Comparison of ENCODE assay signal across 26 mouse cellular contexts in the genomic region with DNA sequence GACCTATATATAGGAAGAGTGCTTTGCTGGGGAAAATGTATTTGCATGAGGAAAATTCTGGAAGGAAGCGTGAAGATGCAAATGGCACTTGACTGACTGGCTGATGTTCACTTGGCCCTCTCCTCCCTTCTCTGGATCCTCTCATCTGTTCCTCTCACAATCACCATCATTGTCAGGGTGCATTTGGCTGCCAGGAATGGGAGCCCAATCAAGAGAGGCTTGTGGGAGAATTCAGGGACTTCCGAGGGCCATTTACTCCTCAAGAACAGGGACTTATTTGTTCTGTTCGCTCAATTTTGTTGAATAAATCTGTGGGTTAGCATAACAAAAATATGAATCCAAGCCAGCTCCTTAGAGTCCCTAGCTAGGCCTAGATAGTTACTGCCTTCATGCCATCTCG. TPM values are rescaled to one million over a fixed set of nuclear protein-coding genes. Genes with fewer than 3 reads are reported as not detected.
DNase-seq lines count a peak whose midpoint lies in the region; ATAC-seq and TF ChIP-seq lines count a peak whose summit lies in the region.
"Had no signal": no experiment of that assay in that cellular context is flagged by ENCODE, and none has a peak within 500 bp of the region (broad histone marks: within the 10 kb centered on the region; RNA-seq: fewer than 3 reads in every experiment).

No protein-coding gene starts in this region.

- H3K9ac ChIP-seq in midbrain, postnatal 0 days (replicated peaks; ENCODE audit: low read length, poor library complexity, severe bottlenecking), result no peak overlapping the region
- no peak overlapping the region for H3K9ac ChIP-seq in midbrain, embryonic 16.5 days (ENCODE audit: low read depth, low read length)
- H3K9ac ChIP-seq: forebrain, embryonic 12.5 days; hindbrain, embryonic 12.5 days; intestine, embryonic 15.5 days; limb, embryonic 15.5 days; midbrain, embryonic 13.5 days; neural tube, embryonic 15.5 days had no signal

- no peak overlapping the region for H3K27ac ChIP-seq in midbrain, postnatal 0 days (ENCODE audit: low read depth, low read length)
- H3K27ac ChIP-seq in midbrain, embryonic 16.5 days (ENCODE audit: low read length), result no peak overlapping the region
- H3K27ac ChIP-seq: forebrain, embryonic 12.5 days; hindbrain, embryonic 12.5 days; intestine, embryonic 15.5 days; limb, embryonic 15.5 days; midbrain, embryonic 13.5 days; neural tube, embryonic 15.5 days had no signal

- no peak for DNase-seq in frontal cortex, postnatal 14 days (ENCODE audit: low spot score in 2 of 2)
- DNase-seq in layer of hippocampus, adult 11-12 months (ENCODE audit: low spot score), result peak; percentile 43
- no peak for DNase-seq in layer of hippocampus, postnatal 25 days (ENCODE audit: extremely low spot score in 1 of 2, low spot score in 1 of 2)
- peak; percentile 46 for DNase-seq in midbrain, postnatal 0 days (ENCODE audit: low spot score)
- peak; percentile 70 for DNase-seq in telencephalon, adult 2 months (ENCODE audit: low read depth, low spot score)
- no peak for DNase-seq in natural killer cell, adult 2 months (ENCODE audit: low spot score in 2 of 2)
- DNase-seq: adrenal gland, postnatal 36 days; cerebellum, adult 8-10 months; gastrocnemius, postnatal 36 days had no signal

- no peaks in the 10 kb centered on the region for H3K4me1 ChIP-seq in midbrain, postnatal 0 days (ENCODE audit: insufficient read depth, low read length)
- H3K4me1 ChIP-seq in midbrain, embryonic 16.5 days (ENCODE audit: control insufficient read depth, insufficient read depth, low read length), result no peaks in the 10 kb centered on the region
- H3K4me1 ChIP-seq: forebrain, embryonic 12.5 days; hindbrain, embryonic 12.5 days; limb, embryonic 15.5 days; midbrain, embryonic 13.5 days; neural tube, embryonic 15.5 days had no signal

- H3K4me2 ChIP-seq in midbrain, postnatal 0 days (ENCODE audit: low read depth, low read length, poor library complexity, severe bottlenecking), result no peak overlapping the region
- no peak overlapping the region for H3K4me2 ChIP-seq in midbrain, embryonic 16.5 days (ENCODE audit: low read length)
- H3K4me2 ChIP-seq: forebrain, embryonic 12.5 days; hindbrain, embryonic 12.5 days; intestine, embryonic 15.5 days; limb, embryonic 15.5 days; midbrain, embryonic 13.5 days; neural tube, embryonic 15.5 days had no signal

- no peak for TF ChIP-seq CTCF in midbrain, postnatal 0 days (IDR thresholded peaks at IDR 0.05)

- ATAC-seq in frontal cortex, adult (ENCODE audit: low TSS enrichment), result peak; percentile 86
- ATAC-seq in midbrain, postnatal 0 days (ENCODE audit: low FRiP score), result no peak
- no peak for ATAC-seq in midbrain, embryonic 16.5 days
- ATAC-seq: CD4-positive, CD25-positive, alpha-beta regulatory T cell, adult 4 months; intestine, embryonic 15.5 days; midbrain, embryonic 13.5 days had no signal

- no peaks in the 10 kb centered on the region for H3K27me3 ChIP-seq in midbrain, postnatal 0 days (ENCODE audit: insufficient read depth, low read length)
- no peaks in the 10 kb centered on the region for H3K27me3 ChIP-seq in midbrain, embryonic 16.5 days (ENCODE audit: control insufficient read depth, insufficient read depth, low read depth, low read length)
- H3K27me3 ChIP-seq: forebrain, embryonic 12.5 days; hindbrain, embryonic 12.5 days; intestine, embryonic 15.5 days; midbrain, embryonic 13.5 days; neural tube, embryonic 15.5 days had no signal

- no peaks in the 10 kb centered on the region for H3K9me3 ChIP-seq in midbrain, postnatal 0 days (ENCODE audit: low read length)
- no peaks in the 10 kb centered on the region for H3K9me3 ChIP-seq in midbrain, embryonic 16.5 days (replicated peaks; ENCODE audit: control insufficient read depth, low read length, poor library complexity, severe bottlenecking)
- H3K9me3 ChIP-seq: forebrain, embryonic 12.5 days; hindbrain, embryonic 12.5 days; intestine, embryonic 15.5 days; limb, embryonic 15.5 days; midbrain, embryonic 13.5 days; neural tube, embryonic 15.5 days had no signal

- peaks cover 16% of the 10 kb centered on the region for H3K36me3 ChIP-seq in midbrain, postnatal 0 days (ENCODE audit: insufficient read depth, low read length)
- no peaks in the 10 kb centered on the region for H3K36me3 ChIP-seq in midbrain, embryonic 16.5 days (ENCODE audit: control insufficient read depth, insufficient read depth, low read length)
- H3K36me3 ChIP-seq: forebrain, embryonic 12.5 days; hindbrain, embryonic 12.5 days; intestine, embryonic 15.5 days; limb, embryonic 15.5 days had no signal

- WGBS in midbrain, postnatal 0 days, result 77% methylated on average over 4 of the region's 4 CpGs
- 79% methylated on average over 4 of the region's 4 CpGs for WGBS in midbrain, embryonic 16.5 days

- no peak overlapping the region for H3K4me3 ChIP-seq in midbrain, postnatal 0 days (ENCODE audit: low read depth, low read length)
- no peak overlapping the region for H3K4me3 ChIP-seq in midbrain, embryonic 16.5 days (ENCODE audit: low read depth, low read length)
- H3K4me3 ChIP-seq: forebrain, embryonic 12.5 days; hindbrain, embryonic 12.5 days; intestine, embryonic 15.5 days; limb, embryonic 15.5 days; midbrain, embryonic 13.5 days; myocyte; neural tube, embryonic 15.5 days had no signal

RNA-seq across cellular contexts. Expression of a gene that starts 9.3 kb away (rescaled TPM):
- 100 to 1,000 TPM in 1 of 2 experiments, 10 to 100 TPM in 1; 97.7 to 112 TPM for total RNA-seq in layer of hippocampus, postnatal 25 days (2021)
- 264 and 276 TPM in 2 replicates for total RNA-seq in midbrain, postnatal 0 days (2014; rRNA removed)
- polyA plus RNA-seq in midbrain, postnatal 0 days (2015; fragmentation: Nextera tagmentation; extraction: Ambion mirVana), result 207 and 210 TPM in 2 replicates
- polyA plus RNA-seq in midbrain, embryonic 16.5 days (2015; fragmentation: Nextera tagmentation; extraction: Ambion mirVana), result 226 and 253 TPM in 2 replicates

RNA-seq across cellular contexts. Expression of a gene that starts 22.8 kb away (rescaled TPM):
- 100 to 1,000 TPM; 132 to 182 TPM for total RNA-seq in layer of hippocampus, postnatal 25 days (2021)
- total RNA-seq in midbrain, postnatal 0 days (2014; rRNA removed), result 51.4 and 68.5 TPM in 2 replicates
- polyA plus RNA-seq in midbrain, postnatal 0 days (2015; fragmentation: Nextera tagmentation; extraction: Ambion mirVana), result 9.3 and 10.1 TPM in 2 replicates
- polyA plus RNA-seq in midbrain, embryonic 16.5 days (2015; fragmentation: Nextera tagmentation; extraction: Ambion mirVana), result 14.0 and 14.6 TPM in 2 replicates
- total RNA-seq: gastrocnemius, postnatal 36 days had no signal
- polyA plus RNA-seq: heart, postnatal 0 days; liver, embryonic 16.5 days; myocyte; thymus, postnatal 0 days had no signal

RNA-seq across cellular contexts. Expression of a gene that starts 29.0 kb away (rescaled TPM):
- 100 to 1,000 TPM; 484 to 506 TPM for total RNA-seq in layer of hippocampus, postnatal 25 days (2021)
- total RNA-seq in midbrain, postnatal 0 days (2014; rRNA removed), result 131 and 177 TPM in 2 replicates
- polyA plus RNA-seq in midbrain, postnatal 0 days (2015; fragmentation: Nextera tagmentation; extraction: Ambion mirVana), result 289 TPM in 2 replicates
- polyA plus RNA-seq in midbrain, embryonic 16.5 days (2015; fragmentation: Nextera tagmentation; extraction: Ambion mirVana), result 201 and 213 TPM in 2 replicates

RNA-seq across cellular contexts. Expression of a gene that starts 32.2 kb away (rescaled TPM):
- 1 to 10 TPM; 2.2 to 2.6 TPM for total RNA-seq in layer of hippocampus, postnatal 25 days (2021)
- 14.6 and 16.6 TPM in 2 replicates for total RNA-seq in midbrain, postnatal 0 days (2014; rRNA removed)
- polyA plus RNA-seq in midbrain, postnatal 0 days (2015; fragmentation: Nextera tagmentation; extraction: Ambion mirVana), result 16.0 and 18.2 TPM in 2 replicates
- polyA plus RNA-seq in midbrain, embryonic 16.5 days (2015; fragmentation: Nextera tagmentation; extraction: Ambion mirVana), result 6.2 and 6.5 TPM in 2 replicates

RNA-seq across cellular contexts. Expression of a gene that starts 39.0 kb away (rescaled TPM):
- total RNA-seq in layer of hippocampus, postnatal 25 days (2021), result not detected
- total RNA-seq in midbrain, postnatal 0 days (2014; rRNA removed), result not detected in 2 replicates
- polyA plus RNA-seq in midbrain, postnatal 0 days (2015; fragmentation: Nextera tagmentation; extraction: Ambion mirVana), result 0.39 and 0.48 TPM in 2 replicates
- polyA plus RNA-seq in midbrain, embryonic 16.5 days (2015; fragmentation: Nextera tagmentation; extraction: Ambion mirVana), result 0.48 and 0.73 TPM in 2 replicates
- total RNA-seq: adrenal gland, postnatal 36 days; gastrocnemius, postnatal 36 days; layer of hippocampus, postnatal 36 days; left cerebral cortex, postnatal 36 days; megakaryocyte progenitor cell, adult 5-6 weeks had no signal
- polyA plus RNA-seq: CD4-positive, CD25-positive, alpha-beta regulatory T cell, adult 4 months; forebrain, embryonic 12.5 days; heart, postnatal 0 days; hindbrain, embryonic 12.5 days; liver, embryonic 16.5 days; midbrain, embryonic 13.5 days; myocyte; neural tube, embryonic 15.5 days; thymus, postnatal 0 days; urinary bladder, adult 2 months had no signal

Comparison
In these comparisons a context has a peak if more than half of its experiments do, and no peak if none do; other contexts are left out.
1. DNase-seq: peak in layer of hippocampus, adult 11-12 months (single experiment), midbrain, postnatal 0 days (single experiment) and telencephalon, adult 2 months (single experiment); none in frontal cortex, postnatal 14 days (0 of 2), layer of hippocampus, postnatal 25 days (0 of 2) and natural killer cell, adult 2 months (0 of 2).